ENCODE assay signal across 30 mouse cellular contexts in genomic region chr10:7686902-7687301, GRCm38 (mm10). TPM values are rescaled to one million over a fixed set of nuclear protein-coding genes. Genes with fewer than 3 reads are reported as not detected.
DNase-seq lines count a peak whose midpoint lies in the region; ATAC-seq lines count a peak whose summit lies in the region.
"Had no signal": no experiment of that assay in that cellular context is flagged by ENCODE, and none has a peak within 500 bp of the region (broad histone marks: within the 10 kb centered on the region; RNA-seq: fewer than 3 reads in every experiment).

No protein-coding gene starts in this region.

- no peak overlapping the region for H3K9ac ChIP-seq in liver, embryonic 15.5 days
- H3K9ac ChIP-seq: embryonic facial prominence, embryonic 13.5 days; forebrain, embryonic 12.5 days; forebrain, embryonic 15.5 days; heart, embryonic 12.5 days; heart, embryonic 15.5 days; hindbrain, embryonic 14.5 days had no signal

- no peaks in the 10 kb centered on the region for H3K27me3 ChIP-seq in heart, embryonic 10.5 days (ENCODE audit: insufficient read depth, poor library complexity, severe bottlenecking)
- H3K27me3 ChIP-seq in liver, embryonic 15.5 days, result no peaks in the 10 kb centered on the region
- H3K27me3 ChIP-seq: CH12.LX; embryonic facial prominence, embryonic 13.5 days; forebrain, embryonic 12.5 days; forebrain, embryonic 15.5 days; heart, embryonic 12.5 days; heart, embryonic 15.5 days; Patski had no signal

- peaks cover 10% of the 10 kb centered on the region for H3K4me1 ChIP-seq in heart, embryonic 10.5 days
- H3K4me1 ChIP-seq in liver, embryonic 15.5 days (replicated peaks), result peaks cover 39% of the 10 kb centered on the region

- H3K9me3 ChIP-seq in heart, embryonic 10.5 days, result no peaks in the 10 kb centered on the region
- H3K9me3 ChIP-seq in liver, embryonic 15.5 days (replicated peaks), result no peaks in the 10 kb centered on the region
- H3K9me3 ChIP-seq: embryonic facial prominence, embryonic 10.5 days; embryonic facial prominence, embryonic 13.5 days; forebrain, embryonic 12.5 days; forebrain, embryonic 15.5 days; G1E; heart, embryonic 12.5 days; heart, embryonic 15.5 days had no signal

- H3K4me3 ChIP-seq in heart, embryonic 10.5 days, result no peak overlapping the region
- H3K4me3 ChIP-seq in liver, embryonic 15.5 days (replicated peaks), result no peak overlapping the region
- H3K4me3 ChIP-seq: embryonic facial prominence, embryonic 10.5 days; embryonic facial prominence, embryonic 13.5 days; erythroblast, embryonic 14.5 days; forebrain, embryonic 12.5 days; forebrain, embryonic 15.5 days; heart, embryonic 12.5 days; heart, embryonic 15.5 days had no signal

- H3K27ac ChIP-seq in heart, embryonic 10.5 days, result no peak overlapping the region
- no peak overlapping the region for H3K27ac ChIP-seq in liver, embryonic 15.5 days (replicated peaks)
- H3K27ac ChIP-seq: embryonic facial prominence, embryonic 10.5 days; embryonic facial prominence, embryonic 13.5 days; forebrain, embryonic 12.5 days; forebrain, embryonic 15.5 days; heart, embryonic 15.5 days; hindbrain, embryonic 14.5 days; hindbrain, postnatal 0 days had no signal

- DNase-seq in heart, embryonic 10.5 days (ENCODE audit: low spot score), result peak; percentile 63
- no peak for DNase-seq in heart, postnatal 25 days (ENCODE audit: low spot score)
- no peak for DNase-seq in liver
- no peak for DNase-seq in layer of hippocampus, adult 18-20 months (ENCODE audit: low spot score in 2 of 2)
- no peak for DNase-seq in cerebellum, adult 11-12 months
- DNase-seq: adrenal gland, adult 2 months; adrenal gland, postnatal 14 days; B cell, adult 2 months; cerebellum, adult 11 months; cerebellum, adult 8-10 months; cerebellum, postnatal 10 days; cerebellum, postnatal 36 days; embryo, embryonic 11 days; gastrocnemius, postnatal 25 days; heart, postnatal 10 days; heart, postnatal 4 days had no signal

- intact Hi-C loops in heart, postnatal 25 days (cut with DNase I), result no loop called here

- no peak overlapping the region for H3K4me2 ChIP-seq in liver, embryonic 15.5 days
- H3K4me2 ChIP-seq: embryonic facial prominence, embryonic 13.5 days; forebrain, embryonic 12.5 days; forebrain, embryonic 15.5 days; heart, embryonic 12.5 days; heart, embryonic 15.5 days; hindbrain, embryonic 14.5 days had no signal

- peaks cover 14% of the 10 kb centered on the region for H3K36me3 ChIP-seq in heart, embryonic 10.5 days
- H3K36me3 ChIP-seq in liver, embryonic 15.5 days (replicated peaks), result peaks cover 19% of the 10 kb centered on the region

- 81% methylated on average over 6 of the region's 6 CpGs for WGBS in heart, embryonic 10.5 days
- WGBS in liver, embryonic 15.5 days (ENCODE audit: insufficient replicate concordance), result 54% methylated on average over 6 of the region's 6 CpGs

- 0 out of 2 replicates have a peak, but pooled peaks have one; percentile 35 for ATAC-seq in liver, embryonic 15.5 days (ENCODE audit: insufficient read depth)
- ATAC-seq in megakaryocyte progenitor cell, adult 5-6 weeks (replicated peaks; ENCODE audit: poor library complexity), result peak; percentile 51
- ATAC-seq: forebrain, embryonic 15.5 days; hindbrain, postnatal 0 days; Patski had no signal

RNA-seq across cellular contexts. Expression of gene Lats1, which starts 5.9 kb away (rescaled TPM):
- 3.6 and 4.7 TPM in 2 replicates for polyA plus RNA-seq in heart, embryonic 10.5 days (2016; fragmentation: Nextera tagmentation; extraction: Ambion mirVana)
- 10 to 100 TPM; 11.5 to 13.9 TPM for total RNA-seq in heart, postnatal 25 days (2021)
- polyA plus RNA-seq in liver, embryonic 15.5 days (2015; fragmentation: Nextera tagmentation; extraction: Ambion mirVana), result 2.3 and 2.5 TPM in 2 replicates
- total RNA-seq in megakaryocyte progenitor cell, adult 5-6 weeks (2015), result 23.0 and 27.3 TPM in 2 replicates
- total RNA-seq in megakaryocyte progenitor cell, adult 5-6 weeks (2017), result 13.7 and 14.0 TPM in 2 replicates
- 10 to 100 TPM; 31.1 to 32.1 TPM for total RNA-seq in layer of hippocampus, adult 18-20 months (2021)

RNA-seq across cellular contexts. Expression of gene Pcmt1, which starts 6.0 kb away (rescaled TPM):
- 143 and 148 TPM in 2 replicates for polyA plus RNA-seq in heart, embryonic 10.5 days (2016; fragmentation: Nextera tagmentation; extraction: Ambion mirVana)
- 100 to 1,000 TPM in 1 of 2 experiments, 10 to 100 TPM in 1; 92.9 to 105 TPM for total RNA-seq in heart, postnatal 25 days (2021)
- 91.2 and 95.5 TPM in 2 replicates for polyA plus RNA-seq in liver, embryonic 15.5 days (2015; fragmentation: Nextera tagmentation; extraction: Ambion mirVana)
- total RNA-seq in megakaryocyte progenitor cell, adult 5-6 weeks (2015), result 68.3 and 83.4 TPM in 2 replicates
- total RNA-seq in megakaryocyte progenitor cell, adult 5-6 weeks (2017), result 64.3 and 66.6 TPM in 2 replicates
- total RNA-seq in layer of hippocampus, adult 18-20 months (2021), result 100 to 1,000 TPM; 173 to 177 TPM

RNA-seq across cellular contexts. Expression of gene Nup43, which starts 19.6 kb away (rescaled TPM):
- polyA plus RNA-seq in heart, embryonic 10.5 days (2016; fragmentation: Nextera tagmentation; extraction: Ambion mirVana), result 55.5 and 72.0 TPM in 2 replicates
- 1 to 10 TPM; 4.5 to 6.2 TPM for total RNA-seq in heart, postnatal 25 days (2021)
- polyA plus RNA-seq in liver, embryonic 15.5 days (2015; fragmentation: Nextera tagmentation; extraction: Ambion mirVana), result 21.2 and 23.8 TPM in 2 replicates
- 38.0 and 50.3 TPM in 2 replicates for total RNA-seq in megakaryocyte progenitor cell, adult 5-6 weeks (2015)
- total RNA-seq in megakaryocyte progenitor cell, adult 5-6 weeks (2017), result 31.2 and 37.1 TPM in 2 replicates
- 1 to 10 TPM; 6.1 to 6.9 TPM for total RNA-seq in layer of hippocampus, adult 18-20 months (2021)

RNA-seq across cellular contexts. Expression of gene Katna1, which starts 38.9 kb away (rescaled TPM):
- polyA plus RNA-seq in heart, embryonic 10.5 days (2016; fragmentation: Nextera tagmentation; extraction: Ambion mirVana), result 42.8 and 57.9 TPM in 2 replicates
- 10 to 100 TPM; 12.6 to 14.3 TPM for total RNA-seq in heart, postnatal 25 days (2021)
- 28.6 and 29.6 TPM in 2 replicates for polyA plus RNA-seq in liver, embryonic 15.5 days (2015; fragmentation: Nextera tagmentation; extraction: Ambion mirVana)
- 59.4 and 80.0 TPM in 2 replicates for total RNA-seq in megakaryocyte progenitor cell, adult 5-6 weeks (2015)
- total RNA-seq in megakaryocyte progenitor cell, adult 5-6 weeks (2017), result 54.3 and 56.4 TPM in 2 replicates
- 10 to 100 TPM; 16.0 to 18.7 TPM for total RNA-seq in layer of hippocampus, adult 18-20 months (2021)

Comparison
In these comparisons a context has a peak if more than half of its experiments do, and no peak if none do; other contexts are left out.
1. RNA of gene Nup43, which starts 19.6 kb away (total RNA-seq): 31.2 to 50.3 TPM in megakaryocyte progenitor cell, adult 5-6 weeks; 6.1 to 6.9 TPM in layer of hippocampus, adult 18-20 months and 4.5 to 6.2 TPM in heart, postnatal 25 days; every median in the first group is over 4 times any median in the second.